Mouse (Mus musculus) stomach, postnatal 0 days (tissue): Measurements from ENCODE around the gene Zrsr1.

Experiments used
- CTCF ChIP-seq: IDR thresholded peaks from 2 replicates; pipeline ENCODE4 v1.5.1; 2016; ENCODE audit warnings: antibody characterized with exemption, low read depth, mild to moderate bottlenecking, moderate library complexity
- EP300 ChIP-seq: optimal IDR thresholded peaks from 2 replicates; pipeline ENCODE3; 2016; ENCODE audit warnings: antibody characterized with exemption

DNA sequence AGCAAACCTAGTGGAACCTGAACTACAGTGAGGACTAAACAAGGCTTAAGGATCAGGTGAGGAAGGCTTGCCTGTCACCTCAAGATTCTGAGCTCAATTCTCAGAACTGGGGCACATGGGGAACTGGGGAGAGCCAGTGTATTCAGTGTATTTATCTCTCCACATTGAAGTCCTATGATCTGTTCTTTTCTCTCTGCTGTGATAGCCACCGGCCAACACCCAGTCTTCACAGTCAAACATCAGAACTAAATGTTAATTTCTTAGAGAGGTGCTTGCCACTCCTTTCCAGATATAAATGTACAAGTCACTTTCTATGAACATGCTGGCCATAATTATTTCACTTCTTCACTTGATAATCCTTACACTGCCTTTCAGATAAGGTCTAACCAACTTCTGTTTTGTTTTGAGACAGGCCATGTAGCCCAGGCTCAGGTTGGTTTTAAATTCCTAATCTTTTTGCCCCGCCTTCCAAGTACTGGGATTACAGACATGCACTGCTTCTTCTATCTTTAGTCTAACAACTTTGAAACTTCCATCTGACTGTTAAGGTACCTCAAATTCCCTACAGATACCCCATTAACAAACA is 40.4 kb upstream of the Zrsr1 start:
- TF ChIP-seq CTCF (no peak), EP300 (no peak)
